Mouse (Mus musculus) forebrain, embryonic 13.5 days (tissue): ENCODE measurements around the gene 1700007K13Rik. TPM values are rescaled to one million over a fixed set of nuclear protein-coding genes. Genes with fewer than 3 reads are reported as not detected.
"Not testable (repeated sequence)": the region's sequence is repeated elsewhere in the genome, so short reads cannot be mapped to it uniquely, and the experiment has no call there.

Experiments used
- ATAC-seq: fragments of 200-750 bp; cut with Nextera tagmentation; 2 replicates; pipeline ENCODE4 v1.8.0; 2017
- H3K27ac ChIP-seq: fragments of 300-500 bp; sonication (generic); 2 replicates; pipeline ENCODE4 v1.5.1; 2015; ENCODE audit warnings: inconsistent platforms, mild to moderate bottlenecking, moderate library complexity
- H3K27me3 ChIP-seq: fragments of 300-500 bp; sonication (generic); 2 replicates; pipeline ENCODE4 v1.6.1; 2015; ENCODE audit warnings: mild to moderate bottlenecking, inconsistent platforms
- H3K36me3 ChIP-seq: fragments of 300-500 bp; sonication (generic); 2 replicates; pipeline ENCODE4 v1.6.1; 2015; ENCODE audit warnings: mild to moderate bottlenecking, inconsistent platforms; ENCODE audit not compliant: poor library complexity, severe bottlenecking
- H3K4me1 ChIP-seq: fragments of 300-500 bp; sonication (generic); 2 replicates; pipeline ENCODE4 v1.6.1; 2015; ENCODE audit warnings: inconsistent platforms
- H3K4me2 ChIP-seq: fragments of 300-500 bp; sonication (generic); 2 replicates; pipeline ENCODE4 v1.6.1; 2015; ENCODE audit warnings: inconsistent platforms, mild to moderate bottlenecking, moderate library complexity
- H3K4me3 ChIP-seq: fragments of 300-500 bp; sonication (generic); 2 replicates; pipeline ENCODE4 v1.5.1; 2015; ENCODE audit warnings: mild to moderate bottlenecking, inconsistent platforms
- H3K9ac ChIP-seq: fragments of 300-500 bp; sonication (generic); 2 replicates; pipeline ENCODE4 v1.6.1; 2015; ENCODE audit warnings: mild to moderate bottlenecking, inconsistent platforms
- H3K9me3 ChIP-seq: fragments of 300-500 bp; sonication (generic); replicated peaks from 2 replicates; pipeline ENCODE4 v1.6.1; 2016; ENCODE audit warnings: inconsistent platforms
- WGBS: fragments of 180-500 bp; shearing (Covaris S2); methylation state at CpG from one replicate; pipeline ENCODE4 v1.1.7; 2015; 5-methylcytosine and 5-hydroxymethylcytosine counted together
- polyA plus RNA-seq: library from polyadenylated mRNA; unstranded; fragments of >200 nt; fragmentation: Nextera tagmentation; extraction: Ambion mirVana; gene quantifications from 2 replicates; pipeline ENCODE4 v1.2.1, GENCODE M21; 2015

Gene 1700007K13Rik
- polyA plus RNA-seq, 1 experiment from 2014 or later = 2.0 TPM

GRCm38 (mm10) chr2:28496671-28497070, 30.5 kb upstream of the 1700007K13Rik start, which contains the start of gene Gbgt1:
Gene Gbgt1 (plus strand): TSS chr2:28496891.
- Histone ChIP-seq H3K4me3 (no peak within 1 kb of the TSS), H3K27ac (no peak within 1 kb of the TSS), H3K36me3 (no peaks in the 10 kb centered on the region), H3K9ac (no peak within 1 kb of the TSS), H3K27me3 (no peaks in the 10 kb centered on the region), H3K4me1 (no peaks in the 10 kb centered on the region), H3K9me3 (no peaks in the 10 kb centered on the region; the same call in 1 of the 2 replicates), H3K4me2 (no peak within 1 kb of the TSS)
- 80% methylated on average over 5 of the region's 5 CpGs for WGBS
- no peak for ATAC-seq

GRCm38 (mm10) chr2:28495801-28496595, 29.9 kb upstream of the 1700007K13Rik start:
- H3K4me1 ChIP-seq = no peaks in the 10 kb centered on the region
- no peaks in the 10 kb centered on the region; the same call in 1 of the 2 replicates for H3K9me3 ChIP-seq
- no peak overlapping the region for H3K27ac ChIP-seq
- ATAC-seq = no peak
- no peaks in the 10 kb centered on the region for H3K36me3 ChIP-seq
- no peak overlapping the region for H3K4me2 ChIP-seq
- H3K9ac ChIP-seq = no peak overlapping the region
- 89% methylated on average over 16 of the region's 16 CpGs for WGBS
- no peaks in the 10 kb centered on the region for H3K27me3 ChIP-seq
- H3K4me3 ChIP-seq = no peak overlapping the region

GRCm38 (mm10) chr2:28495207-28495756, 29.1 kb upstream of the 1700007K13Rik start:
- no peak overlapping the region for H3K27ac ChIP-seq
- 92% methylated on average over 14 of the region's 14 CpGs for WGBS
- H3K4me3 ChIP-seq = no peak overlapping the region
- no peaks in the 10 kb centered on the region for H3K27me3 ChIP-seq
- no peak overlapping the region for H3K9ac ChIP-seq
- no peaks in the 10 kb centered on the region for H3K4me1 ChIP-seq
- no peak overlapping the region for H3K4me2 ChIP-seq
- H3K9me3 ChIP-seq = no peaks in the 10 kb centered on the region; the same call in 1 of the 2 replicates
- ATAC-seq = no peak
- H3K36me3 ChIP-seq = no peaks in the 10 kb centered on the region

- H3K4me1 ChIP-seq = no peaks in the 10 kb centered on the region
- no peak for ATAC-seq
- H3K27me3 ChIP-seq = no peaks in the 10 kb centered on the region
- no peaks in the 10 kb centered on the region for H3K36me3 ChIP-seq
- H3K4me3 ChIP-seq = no peak overlapping the region
- no peak overlapping the region for H3K27ac ChIP-seq
- no peak overlapping the region for H3K9ac ChIP-seq
- H3K9me3 ChIP-seq = no peaks in the 10 kb centered on the region; the same call in 1 of the 2 replicates
- no peak overlapping the region for H3K4me2 ChIP-seq
- 75% methylated on average over 2 of the region's 2 CpGs for WGBS
Observed at GRCm38 (mm10) chr2:28494521-28494920, 28.4 kb upstream of the 1700007K13Rik start.

- Histone ChIP-seq H3K9ac (no peak overlapping the region), H3K4me2 (no peak overlapping the region), H3K27ac (no peak overlapping the region), H3K27me3 (no peaks in the 10 kb centered on the region), H3K9me3 (no peaks in the 10 kb centered on the region), H3K4me3 (no peak overlapping the region), H3K36me3 (no peaks in the 10 kb centered on the region), H3K4me1 (no peaks in the 10 kb centered on the region)
- ATAC-seq = no peak
- 75% methylated on average over 2 of the region's 2 CpGs for WGBS
Observed at GRCm38 (mm10) chr2:28483861-28484260, 17.7 kb upstream of the 1700007K13Rik start.

GRCm38 (mm10) chr2:28479208-28480204, 13.4 kb upstream of the 1700007K13Rik start:
- Histone ChIP-seq H3K4me2 (no peak overlapping the region), H3K4me1 (no peaks in the 10 kb centered on the region), H3K9me3 (no peaks in the 10 kb centered on the region), H3K36me3 (no peaks in the 10 kb centered on the region), H3K27me3 (no peaks in the 10 kb centered on the region), H3K27ac (no peak overlapping the region), H3K9ac (no peak overlapping the region), H3K4me3 (no peak overlapping the region)
- ATAC-seq = no peak
- 82% methylated on average over 20 of the region's 20 CpGs for WGBS

GRCm38 (mm10) chr2:28477993-28478392, 11.9 kb upstream of the 1700007K13Rik start:
- not testable (repeated sequence) for H3K27ac ChIP-seq, H3K27me3 ChIP-seq, H3K4me1 ChIP-seq, H3K36me3 ChIP-seq, H3K4me2 ChIP-seq, H3K9ac ChIP-seq, ATAC-seq, H3K9me3 ChIP-seq, H3K4me3 ChIP-seq
- 88% methylated on average over 5 of the region's 5 CpGs for WGBS

- peaks cover 44% of the 10 kb centered on the region for H3K36me3 ChIP-seq
- H3K4me1 ChIP-seq = peaks cover 11% of the 10 kb centered on the region
- H3K9me3 ChIP-seq = peaks cover 11% of the 10 kb centered on the region
- 92% methylated on average over 8 of the region's 8 CpGs for WGBS
- not testable (repeated sequence) for ATAC-seq, H3K9ac ChIP-seq, H3K27me3 ChIP-seq, H3K4me2 ChIP-seq, H3K4me3 ChIP-seq, H3K27ac ChIP-seq
Observed at GRCm38 (mm10) chr2:28472011-28472410, 5.9 kb upstream of the 1700007K13Rik start.

GRCm38 (mm10) chr2:28470591-28470990, 4.5 kb upstream of the 1700007K13Rik start:
- peaks cover 44% of the 10 kb centered on the region for H3K36me3 ChIP-seq
- H3K4me1 ChIP-seq = peaks cover 20% of the 10 kb centered on the region
- H3K9ac ChIP-seq = no peak overlapping the region
- no peak overlapping the region for H3K4me2 ChIP-seq
- 97% methylated on average over 2 of the region's 2 CpGs for WGBS
- ATAC-seq = no peak
- H3K27me3 ChIP-seq = no peaks in the 10 kb centered on the region
- no peak overlapping the region for H3K27ac ChIP-seq
- H3K4me3 ChIP-seq = no peak overlapping the region
- peaks cover 11% of the 10 kb centered on the region for H3K9me3 ChIP-seq

GRCm38 (mm10) chr2:28469461-28469860, 3.3 kb upstream of the 1700007K13Rik start:
- Histone ChIP-seq H3K4me1 (peaks cover 20% of the 10 kb centered on the region), H3K9ac (no peak overlapping the region), H3K27me3 (peaks cover 7% of the 10 kb centered on the region; the same call in 1 of the 2 replicates), H3K4me3 (peak overlapping the region; percentile 96; the same call in 1 of the 2 replicates), H3K36me3 (peaks cover 44% of the 10 kb centered on the region), H3K4me2 (no peak overlapping the region; the same call in 1 of the 2 replicates), H3K9me3 (peaks cover 11% of the 10 kb centered on the region), H3K27ac (no peak overlapping the region)
- ATAC-seq = no peak
- 97% methylated on average over 14 of the region's 14 CpGs for WGBS

- H3K27ac ChIP-seq = no peak overlapping the region
- H3K4me2 ChIP-seq = peak overlapping the region; percentile 83
- peaks cover 44% of the 10 kb centered on the region for H3K36me3 ChIP-seq
- peak overlapping the region; percentile 96 for H3K4me3 ChIP-seq
- no peak for ATAC-seq
- H3K27me3 ChIP-seq = peaks cover 7% of the 10 kb centered on the region; the same call in 1 of the 2 replicates
- peaks cover 11% of the 10 kb centered on the region for H3K9me3 ChIP-seq
- peak overlapping the region; percentile 98 for H3K9ac ChIP-seq
- H3K4me1 ChIP-seq = peaks cover 20% of the 10 kb centered on the region
- WGBS = 55% methylated on average over 18 of the region's 18 CpGs
Observed at GRCm38 (mm10) chr2:28468486-28469225, 2.5 kb upstream of the 1700007K13Rik start.
